Mouse (Mus musculus): ENCODE measurements at regions not wholly inside any gene's neighbourhood (a gene's known extent, or its start where the extent isn't known, plus 50 kb on each side); places are given as distances from the start of the nearest gene placed in this dataset.

GRCm38 (mm10) chr11:44238598-44238997 lies 161.3 kb upstream of the Il12b start:
- no peaks in the 10 kb centered on the region for H3K27me3 ChIP-seq (ENCODE audit: insufficient read depth, low read length)
- TF ChIP-seq EP300 (IDR thresholded peaks at IDR 0.05; ENCODE audit: low read depth) (no peak), CTCF (IDR thresholded peaks at IDR 0.05; ENCODE audit: low read depth) (no peak)
- no peak overlapping the region for H3K27ac ChIP-seq (ENCODE audit: low read depth)
- DNase-seq (no peak), ATAC-seq (no peak)
- H3K36me3 ChIP-seq (replicated peaks; ENCODE audit: insufficient read depth, low read length), result no peaks in the 10 kb centered on the region
- no peak overlapping the region for H3K4me3 ChIP-seq (ENCODE audit: low read depth, low read length)
- H3K9me3 ChIP-seq (ENCODE audit: low read length), result no peaks in the 10 kb centered on the region
- no peak overlapping the region for H3K9ac ChIP-seq (replicated peaks)
- no peak overlapping the region for H3K4me2 ChIP-seq (ENCODE audit: low read depth, low read length)
- no peaks in the 10 kb centered on the region for H3K4me1 ChIP-seq (ENCODE audit: insufficient read depth)
- WGBS (ENCODE audit: insufficient replicate concordance), result 75% methylated on average over 8 of the region's 8 CpGs

- Histone ChIP-seq H3K4me3 (ENCODE audit: low read depth, low read length) (no peak overlapping the region), H3K27ac (ENCODE audit: low read depth) (no peak overlapping the region), H3K27me3 (ENCODE audit: insufficient read depth, low read length) (no peaks in the 10 kb centered on the region), H3K4me1 (ENCODE audit: insufficient read depth) (no peaks in the 10 kb centered on the region), H3K9me3 (ENCODE audit: low read length) (no peaks in the 10 kb centered on the region), H3K4me2 (ENCODE audit: low read depth, low read length) (no peak overlapping the region), H3K36me3 (replicated peaks; ENCODE audit: insufficient read depth, low read length) (no peaks in the 10 kb centered on the region), H3K9ac (replicated peaks) (no peak overlapping the region)
- 35% methylated on average over 2 of the region's 2 CpGs for WGBS (ENCODE audit: insufficient replicate concordance)
- DNase-seq (no peak), ATAC-seq (no peak)
- no peak for TF ChIP-seq CTCF (IDR thresholded peaks at IDR 0.05; ENCODE audit: low read depth)
Measured at GRCm38 (mm10) chr11:44243184-44243583, 156.7 kb upstream of the Il12b start.

DNA sequence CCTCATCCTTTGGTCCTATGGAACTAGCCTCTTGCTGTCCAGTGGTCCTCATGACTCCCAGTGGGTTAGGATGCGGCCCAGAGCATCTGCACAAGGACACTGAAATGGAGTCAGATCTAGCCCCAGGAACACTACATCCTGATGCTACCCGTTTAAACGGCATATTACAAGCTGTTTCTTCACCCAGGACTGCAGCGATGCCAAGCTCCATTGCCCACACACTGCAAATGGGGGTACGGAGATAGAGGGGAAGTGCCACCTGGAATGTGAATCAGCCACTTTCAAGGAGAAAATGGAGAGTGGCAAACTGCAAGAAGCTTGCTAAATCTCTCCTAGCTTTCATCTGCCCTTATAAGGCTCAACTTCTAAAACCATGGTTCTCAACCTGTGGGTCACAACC lies 148.0 kb upstream of the Il12b start:
- DNase-seq (no peak), ATAC-seq (no peak)
- no peak for TF ChIP-seq EP300 (IDR thresholded peaks at IDR 0.05; ENCODE audit: low read depth)
- no peak for TF ChIP-seq CTCF (IDR thresholded peaks at IDR 0.05; ENCODE audit: low read depth)
- Histone ChIP-seq H3K4me3 (ENCODE audit: low read depth, low read length) (no peak overlapping the region), H3K9ac (replicated peaks) (no peak overlapping the region), H3K36me3 (replicated peaks; ENCODE audit: insufficient read depth, low read length) (no peaks in the 10 kb centered on the region), H3K27ac (ENCODE audit: low read depth) (no peak overlapping the region), H3K4me1 (ENCODE audit: insufficient read depth) (no peaks in the 10 kb centered on the region), H3K27me3 (ENCODE audit: insufficient read depth, low read length) (no peaks in the 10 kb centered on the region), H3K4me2 (ENCODE audit: low read depth, low read length) (no peak overlapping the region), H3K9me3 (ENCODE audit: low read length) (no peaks in the 10 kb centered on the region)
- 81% methylated on average over 5 of the region's 5 CpGs for WGBS (ENCODE audit: insufficient replicate concordance)

GRCm38 (mm10) chr11:44260376-44261111 lies 139.3 kb upstream of the Il12b start:
- DNase-seq (no peak), ATAC-seq (no peak)
- Histone ChIP-seq H3K4me1 (ENCODE audit: insufficient read depth) (no peaks in the 10 kb centered on the region), H3K36me3 (replicated peaks; ENCODE audit: insufficient read depth, low read length) (no peaks in the 10 kb centered on the region), H3K4me3 (ENCODE audit: low read depth, low read length) (no peak overlapping the region), H3K9me3 (ENCODE audit: low read length) (no peaks in the 10 kb centered on the region), H3K27ac (ENCODE audit: low read depth) (no peak overlapping the region), H3K27me3 (ENCODE audit: insufficient read depth, low read length) (no peaks in the 10 kb centered on the region), H3K9ac (replicated peaks) (no peak overlapping the region), H3K4me2 (ENCODE audit: low read depth, low read length) (no peak overlapping the region)
- 72% methylated on average over 10 of the region's 10 CpGs for WGBS (ENCODE audit: insufficient replicate concordance)
- no peak for TF ChIP-seq CTCF (IDR thresholded peaks at IDR 0.05; ENCODE audit: low read depth)
- TF ChIP-seq EP300 (IDR thresholded peaks at IDR 0.05; ENCODE audit: low read depth), result no peak

- Histone ChIP-seq H3K4me1 (ENCODE audit: insufficient read depth) (no peaks in the 10 kb centered on the region), H3K9me3 (ENCODE audit: low read length) (no peaks in the 10 kb centered on the region), H3K36me3 (replicated peaks; ENCODE audit: insufficient read depth, low read length) (no peaks in the 10 kb centered on the region), H3K9ac (replicated peaks) (no peak overlapping the region), H3K4me2 (ENCODE audit: low read depth, low read length) (no peak overlapping the region), H3K27me3 (ENCODE audit: insufficient read depth, low read length) (no peaks in the 10 kb centered on the region), H3K4me3 (ENCODE audit: low read depth, low read length) (no peak overlapping the region), H3K27ac (ENCODE audit: low read depth) (no peak overlapping the region)
- no peak for DNase-seq
- 74% methylated on average over 8 of the region's 8 CpGs for WGBS (ENCODE audit: insufficient replicate concordance)
- no peak for TF ChIP-seq CTCF (IDR thresholded peaks at IDR 0.05; ENCODE audit: low read depth)
- TF ChIP-seq EP300 (IDR thresholded peaks at IDR 0.05; ENCODE audit: low read depth), result no peak
- no peak for ATAC-seq
Measured at GRCm38 (mm10) chr11:44261657-44262056, 138.2 kb upstream of the Il12b start.

DNA sequence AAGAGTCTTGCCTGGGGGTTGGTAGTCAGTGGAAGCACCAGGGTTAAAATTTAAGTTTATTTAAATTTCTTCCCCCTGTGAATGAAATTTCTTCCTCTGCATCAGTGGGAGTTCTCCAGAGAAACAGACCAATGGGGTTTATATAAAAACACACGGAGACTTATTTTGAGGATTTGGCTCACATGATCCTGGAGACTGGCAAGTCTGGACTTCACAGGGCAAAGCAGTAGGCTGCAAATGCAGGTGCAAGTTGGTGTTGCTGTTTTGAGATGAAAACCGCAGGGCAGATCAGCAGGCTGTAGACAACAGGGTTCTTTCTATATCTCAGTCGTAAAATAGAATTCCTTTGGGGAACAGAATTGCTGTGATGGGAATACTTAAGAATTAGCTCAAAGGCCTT lies 137.3 kb upstream of the Il12b start:
- Histone ChIP-seq H3K9me3 (ENCODE audit: low read length) (no peaks in the 10 kb centered on the region), H3K27me3 (ENCODE audit: insufficient read depth, low read length) (no peaks in the 10 kb centered on the region), H3K27ac (ENCODE audit: low read depth) (no peak overlapping the region), H3K36me3 (replicated peaks; ENCODE audit: insufficient read depth, low read length) (no peaks in the 10 kb centered on the region), H3K4me1 (ENCODE audit: insufficient read depth) (no peaks in the 10 kb centered on the region), H3K4me3 (ENCODE audit: low read depth, low read length) (no peak overlapping the region), H3K9ac (replicated peaks) (no peak overlapping the region), H3K4me2 (ENCODE audit: low read depth, low read length) (no peak overlapping the region)
- WGBS (ENCODE audit: insufficient replicate concordance), result 81% methylated on average over 3 of the region's 3 CpGs
- no peak for ATAC-seq
- TF ChIP-seq CTCF (IDR thresholded peaks at IDR 0.05; ENCODE audit: low read depth) (no peak), EP300 (IDR thresholded peaks at IDR 0.05; ENCODE audit: low read depth) (no peak)
- DNase-seq, result no peak

DNA sequence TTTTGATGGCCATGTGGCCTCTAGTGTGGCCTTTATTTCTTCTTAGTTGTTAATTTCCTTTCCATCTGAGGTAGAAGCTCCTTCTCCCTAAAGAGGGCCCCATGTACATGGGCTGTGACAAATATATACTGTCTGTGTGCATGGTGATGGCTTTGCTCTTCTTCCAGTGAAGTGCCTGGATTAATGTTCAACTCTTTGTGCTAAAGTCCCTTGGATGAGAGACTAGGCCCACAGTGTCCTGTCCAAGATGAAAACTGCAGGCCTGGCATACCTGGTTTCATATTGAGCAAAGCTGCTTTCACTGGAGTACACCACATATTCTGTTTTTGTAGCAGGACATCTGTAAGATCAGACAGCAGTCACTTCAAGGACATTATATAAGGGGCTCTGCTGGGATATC lies 127.6 kb upstream of the Il12b start:
- Histone ChIP-seq H3K27ac (ENCODE audit: low read depth) (no peak overlapping the region), H3K4me1 (ENCODE audit: insufficient read depth) (no peaks in the 10 kb centered on the region), H3K36me3 (replicated peaks; ENCODE audit: insufficient read depth, low read length) (no peaks in the 10 kb centered on the region), H3K4me3 (ENCODE audit: low read depth, low read length) (no peak overlapping the region), H3K27me3 (ENCODE audit: insufficient read depth, low read length) (no peaks in the 10 kb centered on the region), H3K4me2 (ENCODE audit: low read depth, low read length) (no peak overlapping the region), H3K9ac (replicated peaks) (no peak overlapping the region), H3K9me3 (ENCODE audit: low read length) (no peaks in the 10 kb centered on the region)
- ATAC-seq (no peak), DNase-seq (no peak)
- TF ChIP-seq CTCF (IDR thresholded peaks at IDR 0.05; ENCODE audit: low read depth) (no peak), EP300 (IDR thresholded peaks at IDR 0.05; ENCODE audit: low read depth) (no peak)

Measured in liver, postnatal 0 days (tissue).